Mouse (Mus musculus) CH12.LX (cell line): Measurements from ENCODE around the gene Bzw2.

ENCODE experiments used
- CTCF ChIP-seq, 2 experiments: IDR thresholded peaks in 1 of 2; conservative IDR thresholded peaks in 1 of 2; 2 replicates each; pipeline ENCODE4 v1.5.1; 2011 to 2012; ENCODE audit warnings: low read depth in 2 of 2, low read length in 2 of 2, improper control_type of control experiment in 1 of 2, inconsistent platforms in 1 of 2, mild to moderate bottlenecking in 1 of 2, moderate library complexity in 1 of 2
- EP300 ChIP-seq: IDR thresholded peaks from 2 replicates; pipeline ENCODE4 v1.6.1; 2011; ENCODE audit warnings: low read length, improper control_type of control experiment
- PAX5 ChIP-seq: IDR thresholded peaks from 2 replicates; pipeline ENCODE4 v1.6.1; 2012; ENCODE audit warnings: low read length, inconsistent platforms, mixed read lengths
- POLR2A ChIP-seq: IDR thresholded peaks from 2 replicates; pipeline ENCODE4 v1.6.1; 2011; ENCODE audit warnings: low read depth, mild to moderate bottlenecking, improper control_type of control experiment, low read length
- POLR2AphosphoS2 ChIP-seq: IDR thresholded peaks from 2 replicates; pipeline ENCODE4 v1.6.1; 2011; ENCODE audit warnings: low read depth, low read length, improper control_type of control experiment
- SMC3 ChIP-seq: IDR thresholded peaks from 2 replicates; pipeline ENCODE4 v1.6.1; 2011; ENCODE audit warnings: low read depth, low read length, improper control_type of control experiment

DNA sequence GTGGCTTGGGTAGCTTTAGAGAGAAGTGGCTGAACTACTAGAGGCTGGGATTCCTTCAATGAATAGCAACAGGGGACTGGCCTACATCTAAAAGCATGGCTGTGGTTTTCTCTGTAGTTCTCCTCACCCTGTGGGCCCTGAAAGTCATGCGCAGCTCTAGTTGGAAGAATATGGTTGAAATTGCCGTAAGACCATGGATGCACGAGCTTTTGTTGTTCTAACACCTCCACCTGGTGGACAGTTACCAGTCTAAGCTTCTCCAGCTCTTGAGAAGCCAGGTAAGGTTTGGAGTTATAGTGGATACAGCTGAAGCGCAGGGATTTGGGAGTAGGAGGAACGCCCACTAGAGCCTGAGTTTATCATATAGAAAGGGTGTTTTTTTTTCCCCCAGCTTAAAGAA lies 49.4 kb downstream of the Bzw2 start:
- 0 out of 4 replicates have a peak, but pooled peaks of 1 of the 2 experiments have one; percentile 26 for TF ChIP-seq CTCF (conservative IDR thresholded peaks at IDR 0.05 in 1 of 2, IDR thresholded peaks at IDR 0.05 in 1 of 2; ENCODE audit: low read depth in 2 of 2, low read length in 2 of 2)
- no peak for TF ChIP-seq PAX5
- no peak for TF ChIP-seq POLR2A
- no peak for TF ChIP-seq EP300
- TF ChIP-seq SMC3, result no peak
- no peak for TF ChIP-seq POLR2AphosphoS2
